Comparison of ENCODE assay signal across 36 mouse cellular contexts in genomic region chr13:58610716-58611115, GRCm38 (mm10). TPM values are rescaled to one million over a fixed set of nuclear protein-coding genes. Genes with fewer than 3 reads are reported as not detected.
DNase-seq lines count a peak whose midpoint lies in the region; ATAC-seq and TF ChIP-seq lines count a peak whose summit lies in the region.
"Had no signal": no experiment of that assay in that cellular context is flagged by ENCODE, and none has a peak within 500 bp of the region (broad histone marks: within the 10 kb centered on the region; RNA-seq: fewer than 3 reads in every experiment).

TSS of gene Slc28a3 (minus strand) at chr13:58610877.

- peaks cover 48% of the 10 kb centered on the region for H3K27me3 ChIP-seq in E14TG2a.4 (ENCODE audit: insufficient read depth, low read length)
- H3K27me3 ChIP-seq in limb, embryonic 12.5 days, result peaks cover 8% of the 10 kb centered on the region
- H3K27me3 ChIP-seq in stomach, embryonic 15.5 days (replicated peaks), result no peaks in the 10 kb centered on the region
- H3K27me3 ChIP-seq: intestine, embryonic 15.5 days had no signal

- 7% methylated on average over 12 of the region's 12 CpGs for WGBS in limb, embryonic 12.5 days
- WGBS in stomach, embryonic 15.5 days, result 14% methylated on average over 12 of the region's 12 CpGs

- H3K27ac ChIP-seq in limb, embryonic 12.5 days, result no peak within 1 kb of the TSS
- no peak within 1 kb of the TSS for H3K27ac ChIP-seq in stomach, embryonic 15.5 days
- H3K27ac ChIP-seq: heart, embryonic 10.5 days; heart, embryonic 15.5 days; hindbrain, embryonic 12.5 days; hindbrain, postnatal 0 days; intestine, embryonic 15.5 days; liver, embryonic 13.5 days; macrophage; neural tube, embryonic 15.5 days had no signal

- 0 out of 2 replicates have a peak within 1 kb of the TSS, but pooled peaks have one; percentile 4 for H3K9ac ChIP-seq in limb, embryonic 12.5 days (replicated peaks)
- no peak within 1 kb of the TSS for H3K9ac ChIP-seq in stomach, embryonic 15.5 days
- H3K9ac ChIP-seq: forebrain, postnatal 0 days; heart, embryonic 15.5 days; hindbrain, embryonic 12.5 days; intestine, embryonic 15.5 days; liver, embryonic 13.5 days; neural tube, embryonic 15.5 days had no signal

- H3K4me1 ChIP-seq in E14TG2a.4 (replicated peaks; ENCODE audit: low read depth, low read length), result peaks cover 47% of the 10 kb centered on the region
- peaks cover 27% of the 10 kb centered on the region for H3K4me1 ChIP-seq in limb, embryonic 12.5 days (replicated peaks)
- H3K4me1 ChIP-seq in stomach, embryonic 15.5 days, result no peaks in the 10 kb centered on the region
- H3K4me1 ChIP-seq: heart, embryonic 15.5 days; intestine, embryonic 15.5 days; liver, embryonic 13.5 days had no signal

- peak within 1 kb of the TSS; percentile 41 for H3K4me3 ChIP-seq in E14TG2a.4 (replicated peaks; ENCODE audit: low read length)
- H3K4me3 ChIP-seq in limb, embryonic 12.5 days (replicated peaks), result no peak within 1 kb of the TSS
- H3K4me3 ChIP-seq in stomach, embryonic 15.5 days (replicated peaks), result no peak within 1 kb of the TSS
- H3K4me3 ChIP-seq: erythroblast, embryonic 14.5 days; heart, embryonic 10.5 days; heart, embryonic 15.5 days; hindbrain, embryonic 12.5 days; intestine, embryonic 15.5 days; liver, embryonic 13.5 days; neural tube, embryonic 15.5 days had no signal

- H3K9me3 ChIP-seq in E14TG2a.4 (ENCODE audit: low read length), result no peaks in the 10 kb centered on the region
- H3K9me3 ChIP-seq in limb, embryonic 12.5 days, result no peaks in the 10 kb centered on the region
- no peaks in the 10 kb centered on the region for H3K9me3 ChIP-seq in stomach, embryonic 15.5 days
- H3K9me3 ChIP-seq: heart, embryonic 10.5 days; heart, embryonic 15.5 days; hindbrain, embryonic 12.5 days; intestine, embryonic 15.5 days; liver, embryonic 13.5 days; neural tube, embryonic 15.5 days had no signal

- no peak for TF ChIP-seq CTCF in E14TG2a.4 (conservative IDR thresholded peaks at IDR 0.05; ENCODE audit: low read length)

- DNase-seq in R1 (ENCODE audit: low read depth, low spot score), result peak; percentile 51
- no peak for DNase-seq in T-cell, adult 2 months (ENCODE audit: low spot score)
- no peak for DNase-seq in cerebellum, adult 9-10 months
- DNase-seq: adrenal gland, postnatal 25 days; cerebellum, adult 18-20 months; cerebellum, postnatal 14 days; forebrain, postnatal 0 days; gastrocnemius, postnatal 14 days; heart, adult 11 months; heart, postnatal 36 days; kidney, adult 2 months; kidney, postnatal 10 days; layer of hippocampus, adult 9-11 months; liver, embryonic 13.5 days; lung, adult 18-20 months; midbrain, embryonic 14.5 days; right cerebral cortex, postnatal 25 days; spleen, adult 18-20 months; thymus, postnatal 4 days had no signal

- peak within 1 kb of the TSS; percentile 43 for H3K4me2 ChIP-seq in limb, embryonic 12.5 days
- 0 out of 2 replicates have a peak within 1 kb of the TSS, but pooled peaks have one; percentile 13 for H3K4me2 ChIP-seq in stomach, embryonic 15.5 days
- H3K4me2 ChIP-seq: heart, embryonic 15.5 days; hindbrain, embryonic 12.5 days; intestine, embryonic 15.5 days; liver, embryonic 13.5 days; neural tube, embryonic 15.5 days had no signal

- no peaks in the 10 kb centered on the region for H3K36me3 ChIP-seq in E14TG2a.4 (ENCODE audit: insufficient read depth, low read length)
- H3K36me3 ChIP-seq in limb, embryonic 12.5 days, result no peaks in the 10 kb centered on the region
- H3K36me3 ChIP-seq in stomach, embryonic 15.5 days, result no peaks in the 10 kb centered on the region
- H3K36me3 ChIP-seq: heart, embryonic 10.5 days; heart, embryonic 15.5 days; hindbrain, embryonic 12.5 days; intestine, embryonic 15.5 days; liver, embryonic 13.5 days; neural tube, embryonic 15.5 days had no signal

- ATAC-seq in limb, embryonic 12.5 days (ENCODE audit: insufficient number of reproducible peaks, insufficient read depth, low FRiP score, low TSS enrichment, low read depth), result no peak
- ATAC-seq in stomach, embryonic 15.5 days (ENCODE audit: insufficient read depth, low FRiP score, low read depth), result no peak
- ATAC-seq in activated CD4-positive, CD25-positive, alpha-beta regulatory T cell, adult 4 months, result no peak
- ATAC-seq: CD4-positive, CD25-positive, alpha-beta regulatory T cell, adult 4 months; forebrain, postnatal 0 days; hindbrain, postnatal 0 days; intestine, embryonic 15.5 days; lung, postnatal 0 days had no signal

RNA-seq across cellular contexts. Expression of gene Slc28a3, which starts in this region (rescaled TPM):
- 0.10 TPM in 1 of 2 replicates, not detected in the other for polyA plus RNA-seq in limb, embryonic 12.5 days (2016; fragmentation: Nextera tagmentation; extraction: Ambion mirVana)
- 1.6 and 2.6 TPM in 2 replicates for polyA plus RNA-seq in stomach, embryonic 15.5 days (2015; fragmentation: Nextera tagmentation; extraction: Ambion mirVana)
- under 1 TPM in 1 of 2 experiments, not detected in 1; 0.21 TPM for polyA plus RNA-seq in activated CD4-positive, CD25-positive, alpha-beta regulatory T cell, adult 4 months (2017; shearing (Covaris generic))
- polyA plus RNA-seq: cortical plate, adult 2 months; embryonic facial prominence, embryonic 11.5 days; erythroblast, embryonic 14.5 days; forebrain, embryonic 11.5 days; hindbrain, embryonic 12.5 days; kidney, adult 2 months; liver, embryonic 13.5 days; macrophage; midbrain, embryonic 14.5 days; neural tube, embryonic 15.5 days had no signal
